Comparison of ENCODE assay signal across 8 mouse cellular contexts in the genomic region with DNA sequence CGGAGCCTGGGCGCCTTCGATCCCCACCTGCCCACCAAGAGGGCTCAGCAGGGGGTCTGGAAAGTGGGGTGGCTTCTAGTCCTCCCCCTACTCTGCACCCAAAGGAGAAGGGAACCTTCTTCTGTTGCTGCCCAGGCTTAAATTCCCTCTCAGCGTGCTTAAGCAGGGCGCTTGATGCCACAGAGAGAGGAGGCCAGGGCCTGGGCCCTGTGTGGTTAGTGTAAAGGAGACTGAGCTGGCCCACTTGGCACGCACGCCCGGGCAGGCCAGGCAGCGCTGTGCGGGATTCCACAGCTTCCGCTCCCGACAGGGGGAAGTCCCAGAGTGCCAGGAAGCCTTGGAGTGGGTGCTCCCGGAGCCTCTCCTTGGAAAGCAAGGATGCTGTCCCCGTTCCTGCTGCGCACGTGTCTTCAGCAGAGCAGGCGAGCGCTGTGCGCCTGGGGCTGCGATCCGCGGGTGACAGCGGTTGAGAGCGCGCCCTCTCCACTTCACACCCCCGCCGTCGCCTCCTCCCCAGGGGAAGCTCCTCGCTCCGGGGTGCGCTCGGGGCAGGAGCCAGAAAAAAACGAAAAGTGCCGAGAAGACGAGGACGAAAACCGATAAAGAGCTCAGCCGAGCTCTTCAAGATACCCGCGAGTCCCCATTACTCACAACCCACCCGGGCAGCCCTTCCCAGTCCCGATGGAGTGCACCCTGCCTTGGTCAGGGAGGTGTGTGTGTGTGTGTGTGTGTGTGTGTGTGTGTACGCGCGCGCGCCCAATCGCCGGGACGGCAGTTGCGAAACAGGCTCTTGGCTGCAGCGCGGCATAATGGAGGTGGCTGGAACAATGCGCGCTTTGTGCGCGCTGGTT.
A peak's percentile ranks its signal among the peaks of the same experiment; 100 is the strongest.
DNase-seq lines count a peak whose midpoint lies in the region; ATAC-seq and TF ChIP-seq lines count a peak whose summit lies in the region.

No protein-coding gene starts in this region.

- peak in 1 of 2 experiments; percentile 69; a peak in 2 of 4 replicates for TF ChIP-seq POLR2A in MEL (IDR thresholded peaks at IDR 0.05; ENCODE audit: control insufficient read depth in 1 of 2, insufficient read depth in 1 of 2, low read depth in 1 of 2, low read length in 2 of 2, poor library complexity in 1 of 2)
- no peak for TF ChIP-seq POLR2A in cerebellum, adult 2 months (IDR thresholded peaks at IDR 0.05; ENCODE audit: borderline replicate concordance, insufficient read depth, low read length)

- no peak for TF ChIP-seq CTCF in MEL (IDR thresholded peaks at IDR 0.05 in 2 of 3, conservative IDR thresholded peaks at IDR 0.05 in 1 of 3; ENCODE audit: control insufficient read depth in 1 of 3, insufficient read depth in 1 of 3, low read depth in 2 of 3, low read length in 3 of 3, poor library complexity in 1 of 3, severe bottlenecking in 1 of 3)
- no peak for TF ChIP-seq CTCF in cerebellum, adult 2 months (IDR thresholded peaks at IDR 0.05; ENCODE audit: borderline replicate concordance, insufficient read depth, low read depth, low read length)
- no peak for TF ChIP-seq CTCF in forebrain, postnatal 0 days (IDR thresholded peaks at IDR 0.05; ENCODE audit: low read depth)

- peak overlapping the region; percentile 94 for H3K9ac ChIP-seq in MEL (ENCODE audit: control insufficient read depth, low read depth, low read length, poor library complexity, severe bottlenecking)
- peak overlapping the region; percentile 62 for H3K9ac ChIP-seq in forebrain, postnatal 0 days
- peak overlapping the region; percentile 61 for H3K9ac ChIP-seq in hindbrain, embryonic 11.5 days (ENCODE audit: low read depth, low read length)
- peak overlapping the region; percentile 69 for H3K9ac ChIP-seq in lung, embryonic 16.5 days (ENCODE audit: low read length)

- no peak for TF ChIP-seq EP300 in MEL (IDR thresholded peaks at IDR 0.05; ENCODE audit: low read depth in 1 of 2, low read length in 2 of 2)

- peaks cover 0 to 17% of the 10 kb centered on the region in 2 experiments; a peak in 2 of 4 replicates for H3K36me3 ChIP-seq in MEL (ENCODE audit: control insufficient read depth in 1 of 2, insufficient read depth in 2 of 2, low read length in 2 of 2)
- no peaks in the 10 kb centered on the region for H3K36me3 ChIP-seq in forebrain, postnatal 0 days (ENCODE audit: insufficient read depth)
- H3K36me3 ChIP-seq in hindbrain, embryonic 11.5 days (ENCODE audit: control insufficient read depth, insufficient read depth, low read length) = no peaks in the 10 kb centered on the region
- H3K36me3 ChIP-seq in lung, embryonic 16.5 days (ENCODE audit: control insufficient read depth, insufficient read depth, low read length) = no peaks in the 10 kb centered on the region

- H3K4me3 ChIP-seq in MEL (ENCODE audit: control insufficient read depth in 1 of 2, insufficient read depth in 1 of 2, low read depth in 2 of 2, low read length in 2 of 2) = peak overlapping the region; percentile 69 to 78
- peak overlapping the region; percentile 66 for H3K4me3 ChIP-seq in cerebellum, adult 2 months (replicated peaks; ENCODE audit: insufficient read depth, low read depth, low read length)
- peak overlapping the region; percentile 40 for H3K4me3 ChIP-seq in forebrain, postnatal 0 days (ENCODE audit: low read depth, low read length)
- H3K4me3 ChIP-seq in hindbrain, embryonic 11.5 days (ENCODE audit: low read depth, low read length) = peak overlapping the region; percentile 28
- H3K4me3 ChIP-seq in lung, embryonic 16.5 days (ENCODE audit: low read length) = peak overlapping the region; percentile 49

- peaks cover 13% of the 10 kb centered on the region; the same call in 1 of the 2 replicates for H3K79me2 ChIP-seq in MEL (ENCODE audit: control insufficient read depth, insufficient read depth, low read length, poor library complexity)

- TF ChIP-seq RAD21 in MEL (IDR thresholded peaks at IDR 0.05; ENCODE audit: low read depth, low read length) = no peak

- H3K4me2 ChIP-seq in forebrain, postnatal 0 days (ENCODE audit: low read depth) = peak overlapping the region; percentile 72
- peak overlapping the region; percentile 66 for H3K4me2 ChIP-seq in hindbrain, embryonic 11.5 days (replicated peaks; ENCODE audit: low read depth, low read length)
- peak overlapping the region; percentile 75 for H3K4me2 ChIP-seq in lung, embryonic 16.5 days (ENCODE audit: low read depth, low read length)

- ATAC-seq in forebrain, postnatal 0 days = peak; percentile 79
- peak; percentile 15 for ATAC-seq in hindbrain, embryonic 11.5 days (ENCODE audit: low FRiP score)
- peak; percentile 71 for ATAC-seq in lung, embryonic 16.5 days (ENCODE audit: low read depth)

- no peaks in the 10 kb centered on the region for H3K9me3 ChIP-seq in MEL (replicated peaks; ENCODE audit: insufficient read depth, low read length)
- no peaks in the 10 kb centered on the region for H3K9me3 ChIP-seq in forebrain, postnatal 0 days (ENCODE audit: low read length)
- no peaks in the 10 kb centered on the region for H3K9me3 ChIP-seq in hindbrain, embryonic 11.5 days (ENCODE audit: control insufficient read depth, low read length)
- no peaks in the 10 kb centered on the region for H3K9me3 ChIP-seq in lung, embryonic 16.5 days (ENCODE audit: control insufficient read depth, low read length)

- 2% methylated on average over 56 of the region's 57 CpGs for WGBS in cerebellum, adult 2 months
- WGBS in forebrain, postnatal 0 days = 7% methylated on average over 57 of the region's 57 CpGs
- WGBS in hindbrain, embryonic 11.5 days = 3% methylated on average over 46 of the region's 57 CpGs
- 2% methylated on average over 47 of the region's 57 CpGs for WGBS in lung, embryonic 16.5 days

- H3K4me1 ChIP-seq in MEL (ENCODE audit: control insufficient read depth in 1 of 2, insufficient read depth in 2 of 2, low read length in 2 of 2) = peaks cover 17 to 26% of the 10 kb centered on the region in 2 experiments
- H3K4me1 ChIP-seq in cerebellum, adult 2 months (ENCODE audit: control insufficient read depth, insufficient read depth, low read length) = 0 out of 2 replicates have a peak, but pooled peaks cover 2% of the 10 kb centered on the region
- no peaks in the 10 kb centered on the region for H3K4me1 ChIP-seq in forebrain, postnatal 0 days (ENCODE audit: insufficient read depth)
- peaks cover 6% of the 10 kb centered on the region; the same call in 1 of the 2 replicates for H3K4me1 ChIP-seq in hindbrain, embryonic 11.5 days (replicated peaks; ENCODE audit: control insufficient read depth, insufficient read depth, low read length)
- H3K4me1 ChIP-seq in lung, embryonic 16.5 days (replicated peaks; ENCODE audit: control insufficient read depth, insufficient read depth, low read length) = peaks cover 29% of the 10 kb centered on the region

- DNase-seq in MEL (ENCODE audit: low read depth, low spot score) = peak; percentile 86
- DNase-seq in cerebellum, adult 2 months = peak; percentile 52 to 57
- peak; percentile 82 for DNase-seq in forebrain, postnatal 0 days
- DNase-seq in hindbrain, embryonic 11.5 days (ENCODE audit: low spot score) = peak; percentile 58
- DNase-seq in layer of hippocampus, postnatal 10 days (ENCODE audit: low spot score in 2 of 2) = peak; percentile 56 to 64
- peak; percentile 30 for DNase-seq in ovary, postnatal 10 days (ENCODE audit: low spot score)
- DNase-seq in thymus, postnatal 4 days = peak; percentile 69

- peak overlapping the region; percentile 98 for H3K27ac ChIP-seq in MEL (ENCODE audit: control insufficient read depth, low read depth, low read length)
- H3K27ac ChIP-seq in cerebellum, adult 2 months (ENCODE audit: insufficient read depth, low read length) = no peak overlapping the region
- peak overlapping the region; percentile 91 for H3K27ac ChIP-seq in forebrain, postnatal 0 days (ENCODE audit: low read depth, low read length)
- peak overlapping the region; percentile 96 for H3K27ac ChIP-seq in hindbrain, embryonic 11.5 days (ENCODE audit: low read depth, low read length)
- H3K27ac ChIP-seq in lung, embryonic 16.5 days (ENCODE audit: low read length) = peak overlapping the region; percentile 96

- H3K27me3 ChIP-seq in MEL (ENCODE audit: control insufficient read depth in 1 of 2, insufficient read depth in 2 of 2, low read length in 2 of 2) = no peaks in the 10 kb centered on the region
- H3K27me3 ChIP-seq in cerebellum, adult 2 months (ENCODE audit: control insufficient read depth, insufficient read depth, low read length) = no peaks in the 10 kb centered on the region
- no peaks in the 10 kb centered on the region; the same call in 1 of the 2 replicates for H3K27me3 ChIP-seq in forebrain, postnatal 0 days (ENCODE audit: insufficient read depth, low read length)
- peaks cover 44% of the 10 kb centered on the region for H3K27me3 ChIP-seq in hindbrain, embryonic 11.5 days (ENCODE audit: control insufficient read depth, insufficient read depth, low read length)
- H3K27me3 ChIP-seq in lung, embryonic 16.5 days (ENCODE audit: control insufficient read depth, insufficient read depth, low read depth, low read length) = peaks cover 18% of the 10 kb centered on the region

TF ChIP-seq in MEL, 35 proteins besides CTCF, POLR2A, EP300 and RAD21 (continues in another document):
- TF ChIP-seq POLR2AphosphoS5 (IDR thresholded peaks at IDR 0.05; ENCODE audit: borderline replicate concordance, low read depth, low read length) (no peak), KAT2A (conservative IDR thresholded peaks at IDR 0.05; ENCODE audit: low read depth, low read length) (no peak; the same call in 1 of the 2 replicates), GATA1 (IDR thresholded peaks at IDR 0.05; ENCODE audit: low read depth, low read length) (no peak), UBTF (IDR thresholded peaks at IDR 0.05; ENCODE audit: borderline replicate concordance, insufficient read depth, low read depth, low read length) (no peak), SIN3A (IDR thresholded peaks at IDR 0.05; ENCODE audit: low read length) (peak; percentile 45; the same call in 1 of the 2 replicates), SMC3 (IDR thresholded peaks at IDR 0.05; ENCODE audit: low read depth, low read length) (0 out of 2 replicates have a peak, but pooled peaks have one; percentile 20), ZNF384 (IDR thresholded peaks at IDR 0.05; ENCODE audit: low read depth, low read length) (no peak), TCF12 (IDR thresholded peaks at IDR 0.05; ENCODE audit: low read depth, low read length) (peak; percentile 33; the same call in 1 of the 2 replicates), CHD2 (IDR thresholded peaks at IDR 0.05; ENCODE audit: low read length) (no peak), MYB (IDR thresholded peaks at IDR 0.05; ENCODE audit: low read depth, low read length) (no peak), TBP (IDR thresholded peaks at IDR 0.05; ENCODE audit: low read depth, low read length) (0 out of 2 replicates have a peak, but pooled peaks have one; percentile 46), HCFC1 (IDR thresholded peaks at IDR 0.05; ENCODE audit: low read depth, low read length) (no peak; the same call in 1 of the 2 replicates), E2F4 (IDR thresholded peaks at IDR 0.05; ENCODE audit: borderline replicate concordance, low read depth, low read length) (0 out of 2 replicates have a peak, but pooled peaks have one; percentile 16), ZMIZ1 (IDR thresholded peaks at IDR 0.05; ENCODE audit: low read depth, low read length) (peak; percentile 62; the same call in 1 of the 2 replicates), NRF1 (IDR thresholded peaks at IDR 0.05; ENCODE audit: insufficient read depth, low read depth, low read length, poor library complexity, severe bottlenecking) (no peak)

Comparison
In these comparisons a context has a peak if more than half of its experiments do, and no peak if none do; other contexts are left out.
1. DNase-seq: peak in every context shown above with its lines; median percentile 86 in MEL; 82 in forebrain, postnatal 0 days; 69 in thymus, postnatal 4 days; 60 in layer of hippocampus, postnatal 10 days; 58 in hindbrain, embryonic 11.5 days; 54 in cerebellum, adult 2 months; 30 in ovary, postnatal 10 days.
2. ATAC-seq: peak in every context shown above with its lines; median percentile 79 in forebrain, postnatal 0 days; 71 in lung, embryonic 16.5 days; 15 in hindbrain, embryonic 11.5 days.